Mouse (Mus musculus) liver, adult 2 months (tissue): ENCODE data around the gene Csf3r.

Experiments used
- CTCF ChIP-seq: fragments of 200-500 bp; IDR thresholded peaks from 2 replicates; pipeline ENCODE4 v1.5.1; 2011; ENCODE audit warnings: low read depth, low read length, control low read depth
- POLR2A ChIP-seq: fragments of 200-500 bp; IDR thresholded peaks from 2 replicates; pipeline ENCODE4 v1.6.1; 2011; ENCODE audit warnings: low read length, control low read depth; ENCODE audit not compliant: insufficient read depth; ENCODE audit errors: extremely low read depth

DNA sequence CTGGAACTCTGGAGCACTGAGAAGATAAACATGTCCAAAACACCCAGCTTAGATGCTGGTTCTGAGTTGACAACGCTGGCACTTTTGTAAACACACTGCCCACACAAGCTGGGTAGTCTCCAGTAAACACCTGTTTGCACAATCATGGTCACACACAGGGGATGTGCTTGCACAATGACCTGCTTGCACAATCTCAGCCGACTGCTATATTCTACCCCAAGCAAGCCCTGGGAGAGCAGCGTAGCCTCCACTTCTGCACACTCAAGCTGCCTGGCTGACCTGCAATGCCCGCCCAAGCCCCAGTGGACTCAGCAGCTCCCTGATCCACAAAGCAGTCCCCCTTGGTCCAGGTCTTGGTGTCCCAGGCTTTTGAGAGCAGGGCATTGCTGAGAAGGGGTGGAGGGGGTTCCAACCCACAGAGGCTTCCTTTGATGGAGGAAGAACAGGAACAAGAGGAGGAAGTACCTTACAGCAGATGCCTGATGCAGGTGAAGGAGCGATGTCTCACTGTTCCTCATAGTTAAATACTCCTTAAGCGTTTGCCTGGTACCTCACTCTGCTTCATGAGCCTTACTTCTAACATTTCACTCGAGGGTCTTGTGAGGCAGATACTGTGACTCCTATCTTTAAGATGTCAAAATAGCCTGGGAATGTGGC lies 6.5 kb upstream of the Csf3r start:
- no peak for TF ChIP-seq POLR2A
- no peak for TF ChIP-seq CTCF
